Mouse (Mus musculus): ENCODE data around the gene Fam69a. TPM values are rescaled to one million over a fixed set of nuclear protein-coding genes. Genes with fewer than 3 reads are reported as not detected.
A peak's percentile ranks its signal among the peaks of the same experiment; 100 is the strongest.
"Not testable (repeated sequence)": the region's sequence is repeated elsewhere in the genome, so short reads cannot be mapped to it uniquely, and the experiment has no call there.

Gene Fam69a
- total and polyA plus RNA-seq, 3 experiments = 1.5 to 13.1 (median 12.9) TPM

DNA sequence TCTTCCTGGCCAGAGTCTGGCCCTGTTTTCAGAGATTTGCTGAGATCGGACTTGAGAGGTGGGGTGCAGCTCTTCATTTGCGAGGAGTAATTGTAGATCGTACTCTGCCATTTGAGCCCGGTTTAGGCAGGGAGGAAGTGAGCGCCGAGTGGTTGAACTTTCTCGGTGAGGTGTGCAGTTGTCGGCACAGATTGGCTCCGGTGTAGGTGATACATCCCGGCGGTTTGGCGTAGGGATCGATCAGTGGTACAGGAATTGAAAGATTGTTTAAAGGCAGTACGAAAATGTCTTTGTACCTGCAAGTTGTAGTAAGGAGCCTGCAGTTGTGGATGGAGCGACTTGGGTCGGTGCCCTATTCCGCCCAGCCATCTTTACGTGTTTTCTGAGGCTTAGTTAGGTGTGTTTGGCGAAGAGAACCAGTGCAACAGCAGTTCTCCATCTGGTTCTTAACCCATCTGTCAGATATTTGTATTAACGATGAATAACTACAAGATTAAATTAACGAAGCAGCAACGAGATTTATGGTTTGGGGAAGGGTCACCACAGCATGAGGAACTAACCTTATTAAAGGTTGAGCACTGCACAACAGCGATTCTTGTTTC, 85.8 kb downstream of the Fam69a start:
- Histone ChIP-seq H3K4me3 (peak overlapping the region; percentile 86), H3K9ac (ENCODE audit: low read depth, low read length) (peak overlapping the region; percentile 85), H3K36me3 (ENCODE audit: control insufficient read depth, insufficient read depth, low read length) (peaks cover 30% of the 10 kb centered on the region), H3K27ac (peak overlapping the region; percentile 89), H3K4me1 (ENCODE audit: control insufficient read depth, insufficient read depth, low read length) (no peaks in the 10 kb centered on the region; the same call in 1 of the 2 replicates), H3K27me3 (ENCODE audit: control insufficient read depth, insufficient read depth, low read length) (no peaks in the 10 kb centered on the region), H3K79me2 (replicated peaks; ENCODE audit: control insufficient read depth, insufficient read depth, low read length) (peaks cover 1% of the 10 kb centered on the region; the same call in 1 of the 2 replicates)
- DNase-seq = no peak
- TF ChIP-seq EP300 (IDR thresholded peaks at IDR 0.05; ENCODE audit: insufficient read depth, low read depth, low read length) (no peak), POLR2A (IDR thresholded peaks at IDR 0.05; ENCODE audit: insufficient read depth, low read depth, low read length) (no peak), CTCF (IDR thresholded peaks at IDR 0.05) (no peak)
- under 1% methylated on average over 23 of the region's 23 CpGs for WGBS
- intact Hi-C loops (cut with DNase I) = loop anchor here (2.0 to 10.0 kb wide), 4 partner anchors 32 to 564 kb away; partner anchors contain the start of genes Ccdc18, Dr1, Pcgf3 and Tmed5

- H3K4me3 ChIP-seq = peak within 1 kb of the TSS; percentile 86
- peak within 1 kb of the TSS; percentile 89 for H3K27ac ChIP-seq
- DNase-seq = peak; percentile 94 to 95
- 3% methylated on average over 66 of the region's 66 CpGs for WGBS
- H3K9ac ChIP-seq (ENCODE audit: low read depth, low read length) = peak within 1 kb of the TSS; percentile 85
- peaks cover 25% of the 10 kb centered on the region for H3K36me3 ChIP-seq (ENCODE audit: control insufficient read depth, insufficient read depth, low read length)
- intact Hi-C loops (cut with DNase I) = loop anchor here (2.0 to 10.0 kb wide), 4 partner anchors 32 to 564 kb away; partner anchors contain the start of genes Ccdc18, Dr1, Pcgf3 and Tmed5
- peaks cover 1% of the 10 kb centered on the region; the same call in 1 of the 2 replicates for H3K79me2 ChIP-seq (replicated peaks; ENCODE audit: control insufficient read depth, insufficient read depth, low read length)
- TF ChIP-seq POLR2A (IDR thresholded peaks at IDR 0.05; ENCODE audit: insufficient read depth, low read depth, low read length) = peak; percentile 98
- peak; percentile 85 for TF ChIP-seq EP300 (IDR thresholded peaks at IDR 0.05; ENCODE audit: insufficient read depth, low read depth, low read length)
- TF ChIP-seq CTCF (IDR thresholded peaks at IDR 0.05) = peak; percentile 80
- H3K4me1 ChIP-seq (ENCODE audit: control insufficient read depth, insufficient read depth, low read length) = no peaks in the 10 kb centered on the region; the same call in 1 of the 2 replicates
- H3K27me3 ChIP-seq (ENCODE audit: control insufficient read depth, insufficient read depth, low read length) = no peaks in the 10 kb centered on the region
Measured at GRCm38 (mm10) chr5:107900206-107901013, 86.5 kb downstream of the Fam69a start, which contains the start of gene Rpl5. Rpl5 (plus strand) TSS chr5:107900502.

GRCm38 (mm10) chr5:107896265-107896664, 90.6 kb downstream of the Fam69a start:
- H3K27me3 ChIP-seq (ENCODE audit: control insufficient read depth, insufficient read depth, low read length) = no peaks in the 10 kb centered on the region
- intact Hi-C loops (cut with DNase I) = no loop called here
- DNase-seq = no peak
- TF ChIP-seq CTCF (IDR thresholded peaks at IDR 0.05) (no peak), EP300 (IDR thresholded peaks at IDR 0.05; ENCODE audit: insufficient read depth, low read depth, low read length) (no peak), POLR2A (IDR thresholded peaks at IDR 0.05; ENCODE audit: insufficient read depth, low read depth, low read length) (no peak)
- no peaks in the 10 kb centered on the region; the same call in 1 of the 2 replicates for H3K79me2 ChIP-seq (replicated peaks; ENCODE audit: control insufficient read depth, insufficient read depth, low read length)
- no peak overlapping the region for H3K9ac ChIP-seq (ENCODE audit: low read depth, low read length)
- no peaks in the 10 kb centered on the region for H3K36me3 ChIP-seq (ENCODE audit: control insufficient read depth, insufficient read depth, low read length)
- H3K27ac ChIP-seq = no peak overlapping the region
- no peaks in the 10 kb centered on the region for H3K4me1 ChIP-seq (ENCODE audit: control insufficient read depth, insufficient read depth, low read length)
- H3K4me3 ChIP-seq = no peak overlapping the region
- 53% methylated on average over 1 of the region's 1 CpGs for WGBS

GRCm38 (mm10) chr5:107894676-107895075, 92.2 kb downstream of the Fam69a start:
- TF ChIP-seq CTCF (IDR thresholded peaks at IDR 0.05) = no peak
- TF ChIP-seq POLR2A (IDR thresholded peaks at IDR 0.05; ENCODE audit: insufficient read depth, low read depth, low read length) = no peak
- no peak for TF ChIP-seq EP300 (IDR thresholded peaks at IDR 0.05; ENCODE audit: insufficient read depth, low read depth, low read length)
- WGBS = 51% methylated on average over 7 of the region's 7 CpGs
- Histone ChIP-seq H3K79me2 (replicated peaks; ENCODE audit: control insufficient read depth, insufficient read depth, low read length) (no peaks in the 10 kb centered on the region), H3K36me3 (ENCODE audit: control insufficient read depth, insufficient read depth, low read length) (no peaks in the 10 kb centered on the region), H3K27me3 (ENCODE audit: control insufficient read depth, insufficient read depth, low read length) (no peaks in the 10 kb centered on the region), H3K27ac (no peak overlapping the region), H3K4me1 (ENCODE audit: control insufficient read depth, insufficient read depth, low read length) (no peaks in the 10 kb centered on the region), H3K4me3 (no peak overlapping the region), H3K9ac (ENCODE audit: low read depth, low read length) (no peak overlapping the region)
- DNase-seq = peak in 1 of 2 experiments; percentile 9
- intact Hi-C loops (cut with DNase I) = loop anchor here (5.0 kb wide), 2 partner anchors 107 to 282 kb away; no protein-coding TSS in a partner anchor

DNA sequence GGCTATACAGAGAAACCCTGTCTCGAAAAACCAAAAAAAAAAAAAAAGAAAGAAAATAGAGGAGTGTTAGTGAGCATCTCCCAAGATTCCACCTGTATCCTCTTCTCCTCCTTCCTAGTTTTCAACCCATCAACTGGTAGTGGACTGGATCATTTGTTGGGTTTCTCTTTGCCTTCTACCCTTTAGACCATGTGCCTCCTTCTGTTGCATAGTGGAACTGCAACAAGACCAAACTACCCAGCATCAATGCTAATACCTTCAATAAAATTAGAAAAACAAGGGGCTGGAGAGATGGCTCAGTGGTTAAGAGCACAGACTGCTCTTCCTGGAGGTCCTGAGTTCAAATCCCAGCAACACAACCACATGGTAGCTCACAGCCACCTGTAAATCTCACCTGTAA, 95.4 kb downstream of the Fam69a start:
- not testable (repeated sequence) for H3K4me3 ChIP-seq; H3K9ac ChIP-seq (ENCODE audit: low read depth, low read length); H3K79me2 ChIP-seq (replicated peaks; ENCODE audit: control insufficient read depth, insufficient read depth, low read length); H3K4me1 ChIP-seq (ENCODE audit: control insufficient read depth, insufficient read depth, low read length); H3K27me3 ChIP-seq (ENCODE audit: control insufficient read depth, insufficient read depth, low read length); DNase-seq; H3K27ac ChIP-seq; H3K36me3 ChIP-seq (ENCODE audit: control insufficient read depth, insufficient read depth, low read length)
- TF ChIP-seq CTCF (IDR thresholded peaks at IDR 0.05) = peak; percentile 71
- WGBS = 50% methylated on average over 1 of the region's 1 CpGs
- intact Hi-C loops (cut with DNase I) = loop anchor here (5.0 kb wide), 2 partner anchors 104 to 279 kb away; no protein-coding TSS in a partner anchor

All from heart, adult 2 months (tissue).